Mouse (Mus musculus): ENCODE data around the gene Sptbn2. TPM values are rescaled to one million over a fixed set of nuclear protein-coding genes. Genes with fewer than 3 reads are reported as not detected.
A peak's percentile ranks its signal among the peaks of the same experiment; 100 is the strongest.

Sptbn2 gene
- total RNA-seq (2021) = 100 to 1,000 TPM; 561 to 597 TPM
- long read RNA-seq, experiment 1, full-length matches to known transcripts = 304 of 754 reads
- long read RNA-seq, experiment 1, partial matches to known transcripts = 372 of 754 reads
- long read RNA-seq, experiment 1, other reads (novel, unspliced or antisense) = 78 of 754 reads
- long read RNA-seq, experiment 2, full-length matches to known transcripts = 295 of 801 reads
- long read RNA-seq, experiment 2, partial matches to known transcripts = 435 of 801 reads
- long read RNA-seq, experiment 2, other reads (novel, unspliced or antisense) = 71 of 801 reads

- H3K4me3 ChIP-seq = peak within 1 kb of the TSS; percentile 75
- peak; percentile 78 to 79 for DNase-seq (ENCODE audit: extremely low spot score in 1 of 2, low spot score in 2 of 2)
- intact Hi-C loops (cut with DNase I) = loop anchor here (2.0 kb wide), 1 partner anchor 64 kb away; no protein-coding TSS in a partner anchor
- no peak for TF ChIP-seq CTCF (IDR thresholded peaks at IDR 0.05)
- H3K27ac ChIP-seq = peak within 1 kb of the TSS; percentile 96
Measured at GRCm38 (mm10) chr19:4711098-4711600, at the start of gene Sptbn2. Gene Sptbn2 (plus strand): TSS chr19:4711167.

- Histone ChIP-seq H3K27ac (no peak overlapping the region), H3K4me3 (no peak overlapping the region)
- intact Hi-C loops (cut with DNase I) = no loop called here
- no peak for DNase-seq (ENCODE audit: extremely low spot score in 1 of 2, low spot score in 2 of 2)
- peak; percentile 24 for TF ChIP-seq CTCF (IDR thresholded peaks at IDR 0.05)
Measured at GRCm38 (mm10) chr19:4666815-4667214, 44.2 kb upstream of the Sptbn2 start.

- Histone ChIP-seq H3K4me3 (no peak overlapping the region), H3K27ac (no peak overlapping the region)
- intact Hi-C loops (cut with DNase I) = no loop called here
- no peak for TF ChIP-seq CTCF (IDR thresholded peaks at IDR 0.05)
- no peak for DNase-seq (ENCODE audit: extremely low spot score in 1 of 2, low spot score in 2 of 2)
Measured at GRCm38 (mm10) chr19:4670776-4671175, 40.2 kb upstream of the Sptbn2 start.

- no peak for TF ChIP-seq CTCF (IDR thresholded peaks at IDR 0.05)
- DNase-seq (ENCODE audit: extremely low spot score in 1 of 2, low spot score in 2 of 2) = no peak
- Histone ChIP-seq H3K27ac (no peak overlapping the region), H3K4me3 (no peak overlapping the region)
- intact Hi-C loops (cut with DNase I) = no loop called here
Measured at GRCm38 (mm10) chr19:4672401-4672800, 38.6 kb upstream of the Sptbn2 start.

GRCm38 (mm10) chr19:4694346-4694745, 16.6 kb upstream of the Sptbn2 start:
- DNase-seq (ENCODE audit: extremely low spot score in 1 of 2, low spot score in 2 of 2) = no peak
- TF ChIP-seq CTCF (IDR thresholded peaks at IDR 0.05) = no peak
- Histone ChIP-seq H3K4me3 (no peak overlapping the region), H3K27ac (no peak overlapping the region)
- intact Hi-C loops (cut with DNase I) = no loop called here

- intact Hi-C loops (cut with DNase I) = loop anchor here (1.0 to 5.0 kb wide), 2 partner anchors 50 to 220 kb away; partner anchors contain the start of gene Syt12
- H3K4me3 ChIP-seq = no peak overlapping the region
- DNase-seq (ENCODE audit: extremely low spot score in 1 of 2, low spot score in 2 of 2) = no peak
- no peak for TF ChIP-seq CTCF (IDR thresholded peaks at IDR 0.05)
- H3K27ac ChIP-seq = peak overlapping the region; percentile 85
Measured at GRCm38 (mm10) chr19:4697121-4697520, 13.8 kb upstream of the Sptbn2 start.

- peak overlapping the region; percentile 57 for H3K4me3 ChIP-seq
- no peak for DNase-seq (ENCODE audit: extremely low spot score in 1 of 2, low spot score in 2 of 2)
- intact Hi-C loops (cut with DNase I) = loop anchor here (1.0 to 5.0 kb wide), 3 partner anchors 15 to 220 kb away; partner anchors contain the start of gene Syt12
- no peak for TF ChIP-seq CTCF (IDR thresholded peaks at IDR 0.05)
- peak overlapping the region; percentile 85 for H3K27ac ChIP-seq
Measured at GRCm38 (mm10) chr19:4697721-4698120, 13.2 kb upstream of the Sptbn2 start.

GRCm38 (mm10) chr19:4698205-4698677, 12.7 kb upstream of the Sptbn2 start, which contains the start of gene Gm960:
Gene Gm960 (minus strand): TSS chr19:4698668.
- Histone ChIP-seq H3K27ac (peak within 1 kb of the TSS; percentile 85), H3K4me3 (peak within 1 kb of the TSS; percentile 57)
- peak; percentile 87 to 92 for DNase-seq (ENCODE audit: extremely low spot score in 1 of 2, low spot score in 2 of 2)
- intact Hi-C loops (cut with DNase I) = loop anchor here (2.0 to 5.0 kb wide), 2 partner anchors 15 to 221 kb away; partner anchors contain the start of gene Syt12
- TF ChIP-seq CTCF (IDR thresholded peaks at IDR 0.05) = no peak

- TF ChIP-seq CTCF (IDR thresholded peaks at IDR 0.05) = no peak
- DNase-seq (ENCODE audit: extremely low spot score in 1 of 2, low spot score in 2 of 2) = peak in 1 of 2 experiments; percentile 47
- intact Hi-C loops (cut with DNase I) = loop anchor here (2.0 to 5.0 kb wide), 2 partner anchors 14 to 222 kb away; partner anchors contain the start of gene Syt12
Measured at GRCm38 (mm10) chr19:4698856-4699255, 12.1 kb upstream of the Sptbn2 start.

GRCm38 (mm10) chr19:4699821-4700220, 11.1 kb upstream of the Sptbn2 start:
- H3K4me3 ChIP-seq = no peak overlapping the region
- intact Hi-C loops (cut with DNase I) = loop anchor here (2.0 to 5.0 kb wide), 2 partner anchors 13 to 223 kb away; partner anchors contain the start of gene Syt12
- no peak for TF ChIP-seq CTCF (IDR thresholded peaks at IDR 0.05)
- DNase-seq (ENCODE audit: extremely low spot score in 1 of 2, low spot score in 2 of 2) = no peak
- H3K27ac ChIP-seq = peak overlapping the region; percentile 85

More at GRCm38 (mm10) chr19:4698856-4699255, 12.1 kb upstream of the Sptbn2 start:
- peak overlapping the region; percentile 57 for H3K4me3 ChIP-seq
- H3K27ac ChIP-seq = peak overlapping the region; percentile 85

- intact Hi-C loops (cut with DNase I) = no loop called here
- no peak for DNase-seq (ENCODE audit: extremely low spot score in 1 of 2, low spot score in 2 of 2)
- Histone ChIP-seq H3K4me3 (no peak overlapping the region), H3K27ac (peak overlapping the region; percentile 70; the same call in 1 of the 2 replicates)
- TF ChIP-seq CTCF (IDR thresholded peaks at IDR 0.05) = no peak
Measured at GRCm38 (mm10) chr19:4700656-4701055, 10.3 kb upstream of the Sptbn2 start.

- intact Hi-C loops (cut with DNase I) = no loop called here
- no peak for DNase-seq (ENCODE audit: extremely low spot score in 1 of 2, low spot score in 2 of 2)
- no peak overlapping the region for H3K4me3 ChIP-seq
- peak overlapping the region; percentile 70; the same call in 1 of the 2 replicates for H3K27ac ChIP-seq
- no peak for TF ChIP-seq CTCF (IDR thresholded peaks at IDR 0.05)
Measured at GRCm38 (mm10) chr19:4701221-4701620, 9.7 kb upstream of the Sptbn2 start.
